Mouse (Mus musculus) G1E (cell line): ENCODE results near the gene Hs6st3.

Experiments
- CTCF ChIP-seq: IDR thresholded peaks from 2 replicates; pipeline ENCODE4 v1.5.1; 2012; ENCODE audit warnings: low read depth, low read length, inconsistent platforms, mixed read lengths
- TAL1 ChIP-seq: conservative IDR thresholded peaks from 2 replicates; pipeline ENCODE4 v1.6.1; 2012; ENCODE audit warnings: low read depth, low read length, inconsistent platforms, mixed read lengths

GRCm38 (mm10) chr14:119779982-119780588 is 641.9 kb downstream of the Hs6st3 start:
- no peak for TF ChIP-seq CTCF
- TF ChIP-seq TAL1: no peak
